Mouse (Mus musculus) adrenal gland, postnatal 4 days (tissue): ENCODE measurements around the gene Lamp2. TPM values are rescaled to one million over a fixed set of nuclear protein-coding genes. Genes with fewer than 3 reads are reported as not detected.
"Not testable (repeated sequence)": the region's sequence is repeated elsewhere in the genome, so short reads cannot be mapped to it uniquely, and the experiment has no call there.

ENCODE experiments used
- DNase-seq, 2 experiments: peaks; one replicate each; pipeline ENCODE4 v3.0.0; 2021 to 2022; ENCODE audit warnings: low spot score in 2 of 2, mixed read lengths in 2 of 2
- total RNA-seq, 2 experiments: library from RNA; stranded (reverse); gene quantifications; 2 replicates each; pipeline ENCODE4 v1.2.3; 2021

Gene Lamp2
- total RNA-seq, 2 experiments from 2014 or later, result 173 to 184 TPM

- DNase-seq, result no peak
Measured at GRCm38 (mm10) chrX:38428818-38429440, 27.3 kb downstream of the Lamp2 start.

- DNase-seq, result no peak
Measured at GRCm38 (mm10) chrX:38426043-38426442, 30.2 kb downstream of the Lamp2 start.

GRCm38 (mm10) chrX:38423096-38423495 is 33.2 kb downstream of the Lamp2 start:
- no peak for DNase-seq

- no peak for DNase-seq
Measured at GRCm38 (mm10) chrX:38422396-38422795, 33.9 kb downstream of the Lamp2 start.

DNA sequence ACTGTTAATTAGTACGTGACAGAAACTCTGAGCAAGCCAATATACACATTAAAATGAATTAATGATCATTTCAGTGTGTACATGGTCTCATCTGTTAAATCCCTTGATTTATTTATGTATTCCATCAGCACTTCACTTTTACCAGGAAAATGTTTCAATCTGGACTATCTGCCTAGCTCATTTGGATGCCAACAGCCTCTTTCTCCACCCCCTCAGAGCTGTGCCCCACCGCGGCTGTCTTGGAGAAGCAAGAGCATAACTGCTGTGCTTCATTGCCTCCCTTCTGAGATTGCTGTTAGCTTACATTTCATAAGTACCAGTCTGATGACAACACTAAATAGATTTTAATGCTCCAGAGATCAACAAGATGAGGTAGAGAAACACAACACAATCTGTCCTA is 52.4 kb downstream of the Lamp2 start:
- no peak for DNase-seq

- no peak for DNase-seq
Measured at GRCm38 (mm10) chrX:38402981-38403380, 53.3 kb downstream of the Lamp2 start.

- DNase-seq, result no peak
Measured at GRCm38 (mm10) chrX:38402004-38402403, 54.2 kb downstream of the Lamp2 start.

DNA sequence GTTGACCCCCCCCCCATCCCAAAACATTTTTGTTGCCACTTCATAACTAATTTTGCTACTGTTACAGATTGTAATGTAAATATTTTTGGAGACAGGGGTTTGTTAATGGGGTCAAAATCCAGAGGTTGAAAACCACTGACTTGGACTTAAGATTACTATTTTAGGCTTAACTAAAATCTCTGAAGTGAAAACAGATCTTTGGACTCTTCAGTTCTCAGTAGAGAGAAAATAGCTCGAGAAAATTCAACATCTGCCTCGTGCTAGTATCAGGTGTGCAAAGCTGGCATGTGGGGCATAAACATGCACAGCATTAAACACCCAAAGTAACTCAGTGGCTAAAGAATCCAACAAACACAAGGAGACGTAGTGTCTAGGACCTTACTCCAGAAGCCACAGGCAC is 55.6 kb downstream of the Lamp2 start:
- no peak for DNase-seq

- DNase-seq, result no peak
Measured at GRCm38 (mm10) chrX:38399671-38400070, 56.6 kb downstream of the Lamp2 start.

DNA sequence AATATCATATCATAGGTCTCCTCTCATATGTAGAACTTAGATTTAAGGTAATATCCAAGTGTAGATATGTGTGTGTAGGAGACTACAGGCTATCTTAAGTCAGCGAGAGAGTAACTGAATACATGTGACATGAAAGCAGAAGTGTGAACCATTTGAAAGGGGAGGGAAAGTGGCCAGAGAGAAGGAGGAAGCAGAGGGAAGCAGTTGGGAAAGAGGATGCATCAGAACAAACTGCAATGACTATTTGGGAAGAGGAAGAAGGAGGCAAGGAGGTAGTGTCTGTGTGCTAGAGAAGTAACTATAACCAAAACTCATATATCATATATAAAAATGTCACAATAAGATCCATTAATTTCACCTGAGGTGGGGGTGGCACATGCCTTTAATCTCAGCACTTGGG is 83.1 kb downstream of the Lamp2 start:
- DNase-seq, result not testable (repeated sequence)

DNA sequence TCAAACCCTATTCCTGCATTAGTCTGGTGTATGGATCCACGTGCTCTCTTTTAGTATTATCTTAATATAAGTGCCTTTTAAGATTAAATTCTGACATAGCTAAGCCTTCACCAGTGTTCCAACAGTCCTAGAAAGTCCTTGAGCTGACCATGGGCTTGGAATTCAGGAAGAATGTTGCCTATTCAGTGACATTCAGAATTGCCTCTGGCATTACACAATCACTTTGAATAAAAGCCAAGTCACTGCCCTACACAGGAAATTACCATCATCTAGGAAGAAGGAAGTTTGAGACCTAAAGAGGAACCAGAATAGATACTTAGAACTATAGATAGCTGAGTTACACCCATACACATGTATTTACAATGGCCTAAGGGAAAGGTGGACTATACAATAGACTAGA is 91.6 kb downstream of the Lamp2 start:
- DNase-seq, result not testable (repeated sequence)

DNA sequence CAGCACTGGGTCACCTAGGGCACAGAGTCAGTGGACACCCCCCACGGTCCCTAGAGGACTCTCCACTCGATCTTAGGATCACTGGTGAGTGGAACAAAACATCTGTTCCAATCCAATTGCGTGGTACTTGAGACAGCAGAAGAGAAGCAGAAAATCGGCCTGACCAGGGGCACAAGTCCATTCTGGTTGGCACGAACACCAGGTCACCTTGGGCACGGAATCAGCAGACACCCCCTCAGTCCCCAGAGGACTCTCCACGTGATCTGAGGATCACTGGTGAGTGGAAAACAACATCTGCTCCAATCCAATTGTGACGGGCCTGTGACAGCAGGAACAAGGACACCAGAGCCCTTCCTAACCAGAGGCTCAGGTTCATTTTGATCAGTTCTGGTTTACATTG is 94.2 kb downstream of the Lamp2 start:
- no peak for DNase-seq

Other genes starting within 250 kb of the Lamp2 start
- gene Tmem255a, start 204.0 kb downstream of the Lamp2 start, total RNA-seq, result 10 to 100 TPM; 15.0 to 18.9 TPM
- 10 to 100 TPM; 10.3 to 18.9 TPM for gene Atp1b4, start 140.3 kb downstream of the Lamp2 start, total RNA-seq
- 10 to 100 TPM; 43.7 to 46.0 TPM for gene Cul4b, start 119.7 kb upstream of the Lamp2 start, total RNA-seq
- 10 to 100 TPM; 82.8 to 86.1 TPM for gene Mcts1, start 144.1 kb upstream of the Lamp2 start, total RNA-seq
- gene C1galt1c1, start 178.6 kb upstream of the Lamp2 start, total RNA-seq, result 10 to 100 TPM; 13.7 to 17.3 TPM